8 mouse cellular contexts compared by ENCODE assay signal in the genomic region with DNA sequence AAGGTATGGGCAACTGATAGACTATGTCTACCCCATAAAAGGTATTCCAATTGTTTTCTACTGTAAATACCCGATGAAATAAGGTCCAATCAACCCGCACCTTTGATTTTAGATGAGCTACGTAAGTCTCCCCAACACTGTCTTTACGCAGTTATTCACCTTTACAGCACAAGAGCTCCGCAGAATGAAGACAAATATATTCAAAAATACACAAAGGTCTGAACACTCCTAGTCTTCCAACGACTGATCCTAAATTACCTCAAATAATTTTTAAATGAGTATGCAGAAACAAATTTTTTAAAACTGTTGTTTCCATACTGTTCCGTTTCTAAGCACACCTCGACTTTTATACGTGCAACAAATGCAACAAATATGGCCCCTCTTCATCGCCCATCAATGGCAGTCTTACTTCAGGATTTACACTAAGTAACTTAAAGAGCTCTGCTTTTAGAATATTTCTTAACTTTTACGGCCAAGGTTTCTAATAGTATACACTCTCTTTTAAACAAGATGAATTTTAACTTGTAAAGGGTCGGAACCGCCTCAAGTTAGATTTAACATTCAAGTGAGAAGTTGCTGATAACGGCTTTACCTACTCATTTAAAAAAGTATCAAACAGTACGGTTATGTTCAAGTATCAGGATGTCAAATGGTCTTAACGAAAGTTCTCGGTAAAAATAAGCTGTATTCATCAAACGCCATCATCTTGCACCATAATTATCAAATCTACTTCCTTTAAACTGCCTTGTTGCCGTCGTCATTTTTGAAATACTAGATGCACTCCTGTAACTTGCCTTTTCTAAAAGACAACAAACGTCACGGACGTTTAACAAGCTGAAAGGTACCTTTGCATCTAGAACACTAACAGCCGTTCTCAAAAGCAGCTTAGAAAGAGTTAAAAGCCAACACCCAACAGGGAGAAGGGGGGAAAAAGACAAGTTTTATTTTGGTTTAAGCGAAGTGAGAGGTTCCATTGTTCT. TPM values are rescaled to one million over a fixed set of nuclear protein-coding genes. Genes with fewer than 3 reads are reported as not detected.
DNase-seq lines count a peak whose midpoint lies in the region; ATAC-seq and TF ChIP-seq lines count a peak whose summit lies in the region.

No protein-coding gene starts in this region.

- H3K9ac ChIP-seq in kidney, embryonic 14.5 days (ENCODE audit: low read depth, low read length): peak overlapping the region; percentile 100
- H3K9ac ChIP-seq in ES-E14 (ENCODE audit: insufficient read depth, low read depth, low read length, poor library complexity, severe bottlenecking): peak overlapping the region; percentile 95; the same call in 1 of the 2 replicates
- peak overlapping the region; percentile 100 for H3K9ac ChIP-seq in liver, embryonic 11.5 days (ENCODE audit: low read depth, low read length)
- peak overlapping the region; percentile 100 for H3K9ac ChIP-seq in stomach, postnatal 0 days (ENCODE audit: low read length)

- under 1% methylated on average over 25 of the region's 25 CpGs for WGBS in kidney, embryonic 14.5 days
- WGBS in forebrain, embryonic 10.5 days: under 1% methylated on average over 25 of the region's 25 CpGs
- WGBS in liver, embryonic 11.5 days: under 1% methylated on average over 25 of the region's 25 CpGs
- WGBS in stomach, postnatal 0 days: under 1% methylated on average over 25 of the region's 25 CpGs

- ATAC-seq in kidney, embryonic 14.5 days (ENCODE audit: low FRiP score, low TSS enrichment): no peak
- no peak for ATAC-seq in liver, embryonic 11.5 days (replicated peaks; ENCODE audit: low FRiP score)
- no peak for ATAC-seq in stomach, postnatal 0 days (ENCODE audit: low FRiP score, low TSS enrichment)

- in situ Hi-C loops in ES-E14 (cut with MboI; ENCODE audit: low sequenced_read_pairs in 2 of 2, unreplicated experiment in 2 of 2): no loop called here

- no peaks in the 10 kb centered on the region for H3K27me3 ChIP-seq in kidney, embryonic 14.5 days (ENCODE audit: control insufficient read depth, insufficient read depth, low read length)
- H3K27me3 ChIP-seq in forebrain, embryonic 10.5 days (ENCODE audit: poor library complexity, severe bottlenecking): no peaks in the 10 kb centered on the region
- no peaks in the 10 kb centered on the region for H3K27me3 ChIP-seq in liver, embryonic 11.5 days (replicated peaks; ENCODE audit: control insufficient read depth, insufficient read depth, low read length)
- no peaks in the 10 kb centered on the region for H3K27me3 ChIP-seq in stomach, postnatal 0 days (ENCODE audit: control insufficient read depth, insufficient read depth, low read length)

- no peak for TF ChIP-seq CTCF in stomach, postnatal 0 days (IDR thresholded peaks at IDR 0.05; ENCODE audit: low read depth)

- no peak for TF ChIP-seq EP300 in stomach, postnatal 0 days (optimal IDR thresholded peaks at IDR 0.05)

- peak overlapping the region; percentile 98 for H3K27ac ChIP-seq in kidney, embryonic 14.5 days (ENCODE audit: low read depth, low read length)
- peak overlapping the region; percentile 94; the same call in 1 of the 2 replicates for H3K27ac ChIP-seq in ES-E14 (ENCODE audit: insufficient read depth, low read depth, low read length, poor library complexity, severe bottlenecking)
- peak overlapping the region; percentile 98 for H3K27ac ChIP-seq in forebrain, embryonic 10.5 days
- H3K27ac ChIP-seq in liver, embryonic 11.5 days (ENCODE audit: low read depth, low read length): peak overlapping the region; percentile 100
- peak overlapping the region; percentile 100 for H3K27ac ChIP-seq in stomach, postnatal 0 days (replicated peaks)

- H3K4me1 ChIP-seq in kidney, embryonic 14.5 days (ENCODE audit: control insufficient read depth, insufficient read depth, low read length): peaks cover 15% of the 10 kb centered on the region
- H3K4me1 ChIP-seq in ES-E14 (ENCODE audit: control insufficient read depth in 2 of 2, insufficient read depth in 2 of 2, low read length in 2 of 2, poor library complexity in 1 of 2): peaks cover 4 to 12% of the 10 kb centered on the region in 2 experiments; a peak in 1 of 4 replicates
- H3K4me1 ChIP-seq in forebrain, embryonic 10.5 days: peaks cover 47% of the 10 kb centered on the region
- H3K4me1 ChIP-seq in liver, embryonic 11.5 days (replicated peaks; ENCODE audit: control insufficient read depth, insufficient read depth, low read length): peaks cover 17% of the 10 kb centered on the region
- peaks cover 5% of the 10 kb centered on the region for H3K4me1 ChIP-seq in stomach, postnatal 0 days (replicated peaks; ENCODE audit: control insufficient read depth, insufficient read depth)

- H3K4me3 ChIP-seq in kidney, embryonic 14.5 days (ENCODE audit: low read length): peak overlapping the region; percentile 97
- H3K4me3 ChIP-seq in ES-E14 (ENCODE audit: insufficient read depth in 1 of 2, low read depth in 1 of 2, low read length in 2 of 2, poor library complexity in 1 of 2, severe bottlenecking in 1 of 2): peak overlapping the region; percentile 87 to 94
- H3K4me3 ChIP-seq in forebrain, embryonic 10.5 days: peak overlapping the region; percentile 99
- peak overlapping the region; percentile 100 for H3K4me3 ChIP-seq in liver, embryonic 11.5 days (ENCODE audit: low read depth, low read length)
- H3K4me3 ChIP-seq in stomach, postnatal 0 days (ENCODE audit: low read depth, low read length): peak overlapping the region; percentile 100

- DNase-seq in kidney, adult 11 months: no peak
- no peak for DNase-seq in ES-E14 (ENCODE audit: low read depth, low spot score)
- DNase-seq in forebrain, embryonic 10.5 days (ENCODE audit: extremely low spot score, low spot score): no peak
- DNase-seq in liver, embryonic 11.5 days (ENCODE audit: low spot score): no peak
- DNase-seq in stomach, postnatal 0 days (ENCODE audit: low spot score): no peak
- no peak for DNase-seq in gastrocnemius, postnatal 25 days
- no peak for DNase-seq in adrenal gland, adult 8-10 months

- H3K9me3 ChIP-seq in kidney, embryonic 14.5 days (ENCODE audit: control insufficient read depth, low read length): no peaks in the 10 kb centered on the region
- H3K9me3 ChIP-seq in ES-E14 (ENCODE audit: control insufficient read depth, insufficient read depth, low read depth, low read length): no peaks in the 10 kb centered on the region
- H3K9me3 ChIP-seq in forebrain, embryonic 10.5 days: no peaks in the 10 kb centered on the region
- no peaks in the 10 kb centered on the region for H3K9me3 ChIP-seq in liver, embryonic 11.5 days (ENCODE audit: control insufficient read depth, low read length)
- no peaks in the 10 kb centered on the region for H3K9me3 ChIP-seq in stomach, postnatal 0 days (ENCODE audit: control insufficient read depth, low read length)

- H3K36me3 ChIP-seq in kidney, embryonic 14.5 days (ENCODE audit: control insufficient read depth, insufficient read depth, low read length): peaks cover 5% of the 10 kb centered on the region
- no peaks in the 10 kb centered on the region for H3K36me3 ChIP-seq in ES-E14 (ENCODE audit: control insufficient read depth, insufficient read depth, low read length, poor library complexity, severe bottlenecking)
- peaks cover 35% of the 10 kb centered on the region for H3K36me3 ChIP-seq in forebrain, embryonic 10.5 days (replicated peaks)
- peaks cover 2% of the 10 kb centered on the region for H3K36me3 ChIP-seq in liver, embryonic 11.5 days (ENCODE audit: control insufficient read depth, insufficient read depth, low read length)
- no peaks in the 10 kb centered on the region for H3K36me3 ChIP-seq in stomach, postnatal 0 days (ENCODE audit: control insufficient read depth, insufficient read depth, low read length)

- H3K4me2 ChIP-seq in kidney, embryonic 14.5 days (replicated peaks; ENCODE audit: low read depth, low read length): peak overlapping the region; percentile 48
- peak overlapping the region; percentile 66 for H3K4me2 ChIP-seq in liver, embryonic 11.5 days
- peak overlapping the region; percentile 47 for H3K4me2 ChIP-seq in stomach, postnatal 0 days (replicated peaks; ENCODE audit: low read depth)

TF ChIP-seq in ES-E14, 5 proteins besides CTCF, POLR2A, EP300 and RAD21:
- TF ChIP-seq HCFC1 (IDR thresholded peaks at IDR 0.05; ENCODE audit: borderline replicate concordance, insufficient read depth, low read length) (no peak), ZC3H11A (IDR thresholded peaks at IDR 0.05; ENCODE audit: borderline replicate concordance, low read depth, low read length) (no peak), CHD2 (IDR thresholded peaks at IDR 0.05; ENCODE audit: low read depth, low read length) (no peak), ZNF384 (IDR thresholded peaks at IDR 0.05; ENCODE audit: low read depth, low read length) (no peak), MAFK (IDR thresholded peaks at IDR 0.05; ENCODE audit: insufficient read depth, low read depth, low read length) (no peak)

RNA-seq across cellular contexts. Expression of a gene that starts 15.3 kb away (rescaled TPM):
- 43.7 and 70.9 TPM in 2 replicates for polyA plus RNA-seq in kidney, embryonic 14.5 days (2014; fragmentation: Nextera tagmentation; extraction: Ambion mirVana)
- total RNA-seq in ES-E14 (2012; rRNA removed): 46.6 and 70.8 TPM in 2 replicates
- polyA plus RNA-seq in forebrain, embryonic 10.5 days (2016; fragmentation: Nextera tagmentation; extraction: Ambion mirVana): 45.1 and 45.7 TPM in 2 replicates
- polyA plus RNA-seq in liver, embryonic 11.5 days (2014; fragmentation: Nextera tagmentation; extraction: Ambion mirVana): 30.9 and 34.5 TPM in 2 replicates
- polyA plus RNA-seq in stomach, postnatal 0 days (2015; fragmentation: Nextera tagmentation; extraction: Ambion mirVana): 15.9 and 18.0 TPM in 2 replicates
- total RNA-seq in gastrocnemius, postnatal 25 days (2021): 10 to 100 TPM; 30.2 to 38.4 TPM
- 10 to 100 TPM; 38.6 to 65.5 (median 49.7) TPM for total RNA-seq in adrenal gland, adult 8-10 months (2022)
